Mouse (Mus musculus): ENCODE data around the gene Napa. TPM values are rescaled to one million over a fixed set of nuclear protein-coding genes. Genes with fewer than 3 reads are reported as not detected.

The Napa gene
- polyA plus RNA-seq, 1 experiment: 208 TPM

- DNase-seq (ENCODE audit: low spot score): no peak
Observed at GRCm38 (mm10) chr7:16132161-16132581, 33.9 kb downstream of the Napa start.

- no peak for DNase-seq (ENCODE audit: low spot score)
Observed at GRCm38 (mm10) chr7:16132926-16133325, 34.7 kb downstream of the Napa start.

GRCm38 (mm10) chr7:16133691-16134090 lies 35.4 kb downstream of the Napa start:
- DNase-seq (ENCODE audit: low spot score): no peak

- DNase-seq (ENCODE audit: low spot score): no peak
Observed at GRCm38 (mm10) chr7:16134951-16135392, 36.7 kb downstream of the Napa start.

GRCm38 (mm10) chr7:16146489-16147410 lies 48.5 kb downstream of the Napa start:
- DNase-seq (ENCODE audit: low spot score): no peak

- no peak for DNase-seq (ENCODE audit: low spot score)
Observed at GRCm38 (mm10) chr7:16147643-16148042, 49.4 kb downstream of the Napa start.

- no peak for DNase-seq (ENCODE audit: low spot score)
Observed at GRCm38 (mm10) chr7:16149241-16149640, 51.0 kb downstream of the Napa start.

GRCm38 (mm10) chr7:16150191-16151145 lies 52.2 kb downstream of the Napa start:
- no peak for DNase-seq (ENCODE audit: low spot score)

- no peak for DNase-seq (ENCODE audit: low spot score)
Observed at GRCm38 (mm10) chr7:16153522-16153921, 55.3 kb downstream of the Napa start.

- DNase-seq (ENCODE audit: low spot score): no peak
Observed at GRCm38 (mm10) chr7:16155132-16155872, 57.0 kb downstream of the Napa start.

GRCm38 (mm10) chr7:16156105-16156714 lies 58.0 kb downstream of the Napa start:
- DNase-seq (ENCODE audit: low spot score): no peak

GRCm38 (mm10) chr7:16158735-16159134 lies 60.5 kb downstream of the Napa start:
- DNase-seq (ENCODE audit: low spot score): no peak

GRCm38 (mm10) chr7:16160702-16161101 lies 62.4 kb downstream of the Napa start:
- no peak for DNase-seq (ENCODE audit: low spot score)

- no peak for DNase-seq (ENCODE audit: low spot score)
Observed at GRCm38 (mm10) chr7:16161302-16161701, 63.0 kb downstream of the Napa start.

GRCm38 (mm10) chr7:16162036-16162435 lies 63.8 kb downstream of the Napa start:
- no peak for DNase-seq (ENCODE audit: low spot score)

Other genes starting within 250 kb of the Napa start
- gene Crx, start 218.5 kb upstream of the Napa start, polyA plus RNA-seq (2012; rRNA removed): not detected in 2 replicates
- gene Crxos, start 215.8 kb upstream of the Napa start, polyA plus RNA-seq (2012; rRNA removed): not detected in 2 replicates
- gene Selenow, start 176.1 kb upstream of the Napa start, polyA plus RNA-seq (2012; rRNA removed): 482 and 493 TPM in 2 replicates
- gene Nop53, start 152.4 kb upstream of the Napa start, polyA plus RNA-seq (2012; rRNA removed): 161 and 200 TPM in 2 replicates
- 75.8 and 96.6 TPM in 2 replicates for gene Ehd2, start 130.9 kb upstream of the Napa start, polyA plus RNA-seq (2012; rRNA removed)
- gene Bicra, start 50.5 kb upstream of the Napa start, polyA plus RNA-seq (2012; rRNA removed): 3.3 and 7.9 TPM in 2 replicates
- 0.06 and 0.07 TPM in 2 replicates for gene Zfp541, start 36.6 kb upstream of the Napa start, polyA plus RNA-seq (2012; rRNA removed)
- 27.2 and 28.0 TPM in 2 replicates for gene Kptn, start 21.4 kb downstream of the Napa start, polyA plus RNA-seq (2012; rRNA removed)
- 3.8 and 6.6 TPM in 2 replicates for gene Slc8a2, start 31.4 kb downstream of the Napa start, polyA plus RNA-seq (2012; rRNA removed)
- gene Meis3, start 76.6 kb downstream of the Napa start, polyA plus RNA-seq (2012; rRNA removed): 38.4 and 47.7 TPM in 2 replicates
- 13.8 and 15.2 TPM in 2 replicates for gene Dhx34, start 123.6 kb downstream of the Napa start, polyA plus RNA-seq (2012; rRNA removed)
- 1.6 and 1.7 TPM in 2 replicates for gene C5ar2, start 145.7 kb downstream of the Napa start, polyA plus RNA-seq (2012; rRNA removed)
- gene C5ar1, start 161.1 kb downstream of the Napa start, polyA plus RNA-seq (2012; rRNA removed): 11.8 and 16.8 TPM in 2 replicates
- 26.5 and 36.7 TPM in 2 replicates for gene Inafm1, start 175.2 kb downstream of the Napa start, polyA plus RNA-seq (2012; rRNA removed)
- gene Ccdc9, start 188.3 kb downstream of the Napa start, polyA plus RNA-seq (2012; rRNA removed): 61.4 and 104 TPM in 2 replicates
- gene Bbc3, start 209.9 kb downstream of the Napa start, polyA plus RNA-seq (2012; rRNA removed): 5.0 and 5.2 TPM in 2 replicates

Measured in urinary bladder, adult 2 months (tissue).